9 mouse cellular contexts compared by ENCODE assay signal in the genomic region with DNA sequence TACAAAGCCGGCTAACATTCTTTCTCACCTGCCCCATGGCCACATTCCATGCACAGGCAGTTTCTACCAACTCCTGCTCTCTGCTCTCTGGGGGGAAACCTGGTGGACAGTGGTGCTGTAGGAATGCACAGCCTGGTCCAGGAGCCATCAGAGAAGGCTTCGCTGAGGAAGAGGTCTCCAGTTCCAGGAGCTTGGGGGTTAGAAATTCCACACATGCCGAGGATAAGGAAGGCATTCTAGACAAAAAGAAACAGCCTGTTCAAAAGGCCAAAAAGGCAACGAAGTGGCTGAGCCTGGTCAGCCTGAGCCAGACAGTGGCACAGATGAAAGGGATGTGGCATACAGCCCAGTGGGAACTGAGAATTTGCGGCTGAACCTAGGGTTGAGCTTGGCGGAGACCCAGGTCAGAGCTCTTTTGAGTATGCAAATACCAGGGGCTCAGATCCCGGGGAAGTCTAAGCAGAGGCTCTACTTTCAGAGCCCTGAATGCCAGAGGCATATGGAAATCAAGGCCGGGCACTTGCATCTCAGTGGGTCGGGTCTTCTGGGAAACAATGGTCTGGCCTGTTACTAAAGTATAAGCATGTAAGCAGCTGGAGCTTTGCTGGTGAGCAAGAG. TPM values are rescaled to one million over a fixed set of nuclear protein-coding genes. Genes with fewer than 3 reads are reported as not detected.
A peak's percentile ranks its signal among the peaks of the same experiment; 100 is the strongest.
DNase-seq lines count a peak whose midpoint lies in the region; ATAC-seq and TF ChIP-seq lines count a peak whose summit lies in the region.
"Had no signal": no experiment of that assay in that cellular context is flagged by ENCODE, and none has a peak within 500 bp of the region (broad histone marks: within the 10 kb centered on the region; RNA-seq: fewer than 3 reads in every experiment).

No protein-coding gene starts in this region.

- TF ChIP-seq POLR2A in heart, adult 2 months (IDR thresholded peaks at IDR 0.05; ENCODE audit: insufficient read depth, low read depth, low read length), result no peak

- no peak overlapping the region for H3K4me2 ChIP-seq in heart, embryonic 11.5 days
- H3K4me2 ChIP-seq in midbrain, embryonic 13.5 days (replicated peaks), result no peak overlapping the region

- H3K27ac ChIP-seq in heart, adult 2 months, result no peak overlapping the region
- no peak overlapping the region for H3K27ac ChIP-seq in heart, embryonic 11.5 days (ENCODE audit: low read depth, low read length)
- H3K27ac ChIP-seq in midbrain, embryonic 13.5 days, result no peak overlapping the region
- H3K27ac ChIP-seq: liver, embryonic 14.5 days had no signal

- 16% methylated on average over 9 of the region's 9 CpGs for WGBS in heart, adult 2 months
- WGBS in heart, embryonic 11.5 days (ENCODE audit: insufficient replicate concordance), result 15% methylated on average over 9 of the region's 9 CpGs
- 11% methylated on average over 9 of the region's 9 CpGs for WGBS in midbrain, embryonic 13.5 days

- no peak for TF ChIP-seq CTCF in heart, adult 2 months (IDR thresholded peaks at IDR 0.05)

- peak; percentile 33 to 40 for DNase-seq in heart, adult 2 months
- peak; percentile 53 for DNase-seq in 3T3-L1 (ENCODE audit: low read depth, low spot score)
- peak; percentile 20 for DNase-seq in heart, postnatal 36 days
- DNase-seq in urinary bladder, adult 18-20 months (ENCODE audit: low spot score in 2 of 2), result no peak
- DNase-seq in ovary, postnatal 10 days (ENCODE audit: low spot score), result no peak

- no peaks in the 10 kb centered on the region for H3K27me3 ChIP-seq in heart, adult 2 months (ENCODE audit: control insufficient read depth, insufficient read depth, low read length)
- no peaks in the 10 kb centered on the region for H3K27me3 ChIP-seq in heart, embryonic 11.5 days (ENCODE audit: control insufficient read depth, insufficient read depth, low read length)
- H3K27me3 ChIP-seq in midbrain, embryonic 13.5 days, result 0 out of 2 replicates have a peak, but pooled peaks cover 3% of the 10 kb centered on the region

- no peaks in the 10 kb centered on the region; the same call in 1 of the 2 replicates for H3K4me1 ChIP-seq in heart, adult 2 months (ENCODE audit: control insufficient read depth, insufficient read depth, low read length)
- H3K4me1 ChIP-seq in heart, embryonic 11.5 days (ENCODE audit: control insufficient read depth, insufficient read depth, low read length), result no peaks in the 10 kb centered on the region
- H3K4me1 ChIP-seq in midbrain, embryonic 13.5 days (replicated peaks), result no peaks in the 10 kb centered on the region

- no peak for ATAC-seq in heart, embryonic 11.5 days (replicated peaks; ENCODE audit: insufficient number of reproducible peaks, low FRiP score, low TSS enrichment)
- peak; percentile 62 for ATAC-seq in common myeloid progenitor, adult 5-6 weeks (replicated peaks; ENCODE audit: low read depth, poor library complexity, severe bottlenecking)
- ATAC-seq in midbrain, embryonic 13.5 days, result peak; percentile 67

- no peaks in the 10 kb centered on the region for H3K36me3 ChIP-seq in heart, adult 2 months (ENCODE audit: control insufficient read depth, insufficient read depth, low read length)
- H3K36me3 ChIP-seq in heart, embryonic 11.5 days (ENCODE audit: control insufficient read depth, insufficient read depth, low read length), result no peaks in the 10 kb centered on the region
- H3K36me3 ChIP-seq in midbrain, embryonic 13.5 days, result no peaks in the 10 kb centered on the region

- intact Hi-C loops in heart, adult 2 months (cut with DNase I), result loop anchor here (5.0 kb wide), 1 partner anchor 58 kb away; no protein-coding TSS in a partner anchor
- intact Hi-C loops in heart, postnatal 36 days (cut with DNase I), result no loop called here

- no peak overlapping the region for H3K4me3 ChIP-seq in heart, adult 2 months
- no peak overlapping the region for H3K4me3 ChIP-seq in heart, embryonic 11.5 days (ENCODE audit: low read depth, low read length)
- H3K4me3 ChIP-seq in midbrain, embryonic 13.5 days (replicated peaks), result no peak overlapping the region

- H3K9ac ChIP-seq in heart, adult 2 months (ENCODE audit: low read depth, low read length), result no peak overlapping the region
- H3K9ac ChIP-seq in heart, embryonic 11.5 days (ENCODE audit: low read depth, low read length), result no peak overlapping the region
- no peak overlapping the region for H3K9ac ChIP-seq in midbrain, embryonic 13.5 days (replicated peaks)
- H3K9ac ChIP-seq: liver, embryonic 14.5 days had no signal

- TF ChIP-seq EP300 in heart, adult 2 months (IDR thresholded peaks at IDR 0.05; ENCODE audit: insufficient read depth, low read depth, low read length), result no peak

- no peaks in the 10 kb centered on the region for H3K79me2 ChIP-seq in heart, adult 2 months (replicated peaks; ENCODE audit: control insufficient read depth, insufficient read depth, low read length)

- H3K9me3 ChIP-seq in heart, embryonic 11.5 days (replicated peaks; ENCODE audit: control insufficient read depth, low read length), result no peaks in the 10 kb centered on the region
- H3K9me3 ChIP-seq in midbrain, embryonic 13.5 days, result no peaks in the 10 kb centered on the region

RNA-seq across cellular contexts. Expression of a gene that starts 21.0 kb away (rescaled TPM):
- 10 to 100 TPM; 43.3 to 51.8 TPM for total RNA-seq in heart, adult 2 months (2021)
- polyA plus RNA-seq in heart, adult 2 months (2012; rRNA removed), result 34.5 and 48.7 TPM in 2 replicates
- 73.2 and 75.8 TPM in 2 replicates for polyA plus RNA-seq in heart, embryonic 11.5 days (2014; fragmentation: Nextera tagmentation; extraction: Ambion mirVana)
- total RNA-seq in common myeloid progenitor, adult 5-6 weeks (2017), result 80.5 and 106 TPM in 2 replicates
- total RNA-seq in heart, postnatal 36 days (2021), result 10 to 100 TPM; 48.6 to 52.9 TPM
- polyA plus RNA-seq in midbrain, embryonic 13.5 days (2015; fragmentation: Nextera tagmentation; extraction: Ambion mirVana), result 78.6 and 80.0 TPM in 2 replicates

RNA-seq across cellular contexts. Expression of a gene that starts 31.8 kb away (rescaled TPM):
- 1 to 10 TPM; 1.5 TPM for total RNA-seq in heart, adult 2 months (2021)
- 1.9 and 2.9 TPM in 2 replicates for polyA plus RNA-seq in heart, adult 2 months (2012; rRNA removed)
- polyA plus RNA-seq in heart, embryonic 11.5 days (2014; fragmentation: Nextera tagmentation; extraction: Ambion mirVana), result 0.87 and 1.6 TPM in 2 replicates
- 2.2 and 5.9 TPM in 2 replicates for total RNA-seq in common myeloid progenitor, adult 5-6 weeks (2017)
- total RNA-seq in heart, postnatal 36 days (2021), result 1 to 10 TPM; 1.7 to 1.9 TPM
- polyA plus RNA-seq in midbrain, embryonic 13.5 days (2015; fragmentation: Nextera tagmentation; extraction: Ambion mirVana), result 1.3 TPM in 2 replicates

Comparison
In these comparisons a context has a peak if more than half of its experiments do, and no peak if none do; other contexts are left out.
1. DNase-seq: peak in heart, adult 2 months (2 of 2), 3T3-L1 (single experiment) and heart, postnatal 36 days (2 of 2); none in urinary bladder, adult 18-20 months (0 of 2) and ovary, postnatal 10 days (single experiment).